Mouse (Mus musculus) CH12.LX (cell line): ENCODE measurements around the gene Grpel1. TPM values are rescaled to one million over a fixed set of nuclear protein-coding genes. Genes with fewer than 3 reads are reported as not detected.

Experiments
- DNase-seq: peaks from one replicate; pipeline ENCODE4 v3.0.0-alpha.2; 2013; ENCODE audit errors: extremely low read depth
- H3K27ac ChIP-seq: 2 replicates; pipeline ENCODE4 v1.5.1; 2012; ENCODE audit warnings: low read depth, mild to moderate bottlenecking, control low read depth, moderate library complexity; ENCODE audit not compliant: insufficient read depth
- H3K27me3 ChIP-seq: replicated peaks from 2 replicates; pipeline ENCODE3; 2012; ENCODE audit warnings: inconsistent platforms
- H3K36me3 ChIP-seq, 2 experiments: replicated peaks in 1 of 2; 2 replicates each; pipeline versions ENCODE3 to v1.6.1; 2012; ENCODE audit warnings: inconsistent platforms in 1 of 2, low read length in 1 of 2, mild to moderate bottlenecking in 1 of 2, mixed read lengths in 1 of 2, moderate library complexity in 1 of 2; ENCODE audit not compliant: control insufficient read depth in 1 of 2, insufficient read depth in 1 of 2
- H3K4me1 ChIP-seq, 2 experiments: 2 replicates each; pipeline ENCODE4 v1.6.1; 2012; ENCODE audit warnings: inconsistent platforms in 1 of 2, moderate library complexity in 1 of 2; ENCODE audit not compliant: insufficient read depth in 2 of 2, control insufficient read depth in 1 of 2
- H3K4me2 ChIP-seq: 2 replicates; pipeline ENCODE4 v1.6.1; 2012; ENCODE audit warnings: low read depth, mild to moderate bottlenecking, control low read depth; ENCODE audit not compliant: poor library complexity, insufficient read depth, severe bottlenecking
- H3K4me3 ChIP-seq, 3 experiments: fragments of 150-350 bp in 1 of 3; sonication (generic) in 1 of 3; replicated peaks in 1 of 3; 2 replicates each; pipeline versions ENCODE3 to v1.5.1; 2011 to 2012; ENCODE audit warnings: low read depth in 2 of 3, low read length in 2 of 3, mild to moderate bottlenecking in 2 of 3, moderate library complexity in 2 of 3, control low read depth in 1 of 3, improper control_type of control experiment in 1 of 3, inconsistent platforms in 1 of 3, mixed read lengths in 1 of 3; ENCODE audit not compliant: poor library complexity in 1 of 3
- H3K79me2 ChIP-seq: replicated peaks from 2 replicates; pipeline ENCODE4 v1.6.1; 2012; ENCODE audit warnings: mild to moderate bottlenecking, moderate library complexity; ENCODE audit not compliant: control insufficient read depth, poor library complexity, insufficient read depth, severe bottlenecking; ENCODE audit errors: extremely low read depth
- H3K9ac ChIP-seq: 2 replicates; pipeline ENCODE4 v1.6.1; 2012; ENCODE audit warnings: low read depth, mild to moderate bottlenecking, control low read depth, moderate library complexity; ENCODE audit not compliant: insufficient read depth
- H3K9me3 ChIP-seq: replicated peaks from 2 replicates; pipeline ENCODE3; 2012; ENCODE audit warnings: low read length, inconsistent platforms, mixed read lengths
- CHD1 ChIP-seq: IDR thresholded peaks from 2 replicates; pipeline ENCODE4 v1.6.1; 2012; ENCODE audit warnings: low read depth, low read length, improper control_type of control experiment, inconsistent platforms
- CHD2 ChIP-seq: IDR thresholded peaks from 2 replicates; pipeline ENCODE4 v1.6.1; 2011; ENCODE audit warnings: low read length, improper control_type of control experiment
- E2F4 ChIP-seq: IDR thresholded peaks from 2 replicates; pipeline ENCODE4 v1.6.1; 2011; ENCODE audit warnings: low read depth, low read length, improper control_type of control experiment; ENCODE audit not compliant: insufficient replicate concordance
- ELF1 ChIP-seq: IDR thresholded peaks from 2 replicates; pipeline ENCODE4 v1.6.1; 2014; ENCODE audit warnings: low read depth, mild to moderate bottlenecking, inconsistent platforms, low read length, improper control_type of control experiment
- EP300 ChIP-seq: IDR thresholded peaks from 2 replicates; pipeline ENCODE4 v1.6.1; 2011; ENCODE audit warnings: low read length, improper control_type of control experiment
- ETS1 ChIP-seq: conservative IDR thresholded peaks from 2 replicates; pipeline ENCODE4 v1.6.1; 2012; ENCODE audit warnings: low read depth, mild to moderate bottlenecking, inconsistent platforms, low read length, improper control_type of control experiment, moderate library complexity
- GABPA ChIP-seq: IDR thresholded peaks from 2 replicates; pipeline ENCODE4 v1.6.1; 2012; ENCODE audit warnings: low read depth, low read length, improper control_type of control experiment, inconsistent platforms; ENCODE audit not compliant: insufficient replicate concordance
- HCFC1 ChIP-seq: IDR thresholded peaks from 2 replicates; pipeline ENCODE4 v1.6.1; 2012; ENCODE audit warnings: low read depth, mild to moderate bottlenecking, inconsistent platforms, low read length, improper control_type of control experiment
- IRF4 ChIP-seq: IDR thresholded peaks from 2 replicates; pipeline ENCODE4 v1.6.1; 2014; ENCODE audit warnings: low read depth, mild to moderate bottlenecking, inconsistent platforms, low read length, improper control_type of control experiment
- JUND ChIP-seq: conservative IDR thresholded peaks from 2 replicates; pipeline ENCODE4 v1.6.1; 2011; ENCODE audit warnings: low read depth, low read length, improper control_type of control experiment
- KAT2A ChIP-seq: IDR thresholded peaks from 2 replicates; pipeline ENCODE4 v1.6.1; 2012; ENCODE audit warnings: low read length, improper control_type of control experiment, inconsistent platforms; ENCODE audit not compliant: insufficient replicate concordance
- MAFK ChIP-seq: IDR thresholded peaks from 2 replicates; pipeline ENCODE4 v1.6.1; 2011; ENCODE audit warnings: low read length, improper control_type of control experiment; ENCODE audit not compliant: insufficient replicate concordance
- MAX ChIP-seq: IDR thresholded peaks from 2 replicates; pipeline ENCODE4 v1.6.1; 2011; ENCODE audit warnings: low read length, improper control_type of control experiment
- MAZ ChIP-seq: IDR thresholded peaks from 2 replicates; pipeline ENCODE4 v1.6.1; 2012; ENCODE audit warnings: low read depth, mild to moderate bottlenecking, inconsistent platforms, low read length, improper control_type of control experiment, moderate library complexity
- MXI1 ChIP-seq: IDR thresholded peaks from 2 replicates; pipeline ENCODE4 v1.6.1; 2011; ENCODE audit warnings: mild to moderate bottlenecking, low read depth, low read length, improper control_type of control experiment
- NELFE ChIP-seq: IDR thresholded peaks from 2 replicates; pipeline ENCODE4 v1.6.1; 2011; ENCODE audit warnings: low read depth, low read length, improper control_type of control experiment
- NRF1 ChIP-seq: IDR thresholded peaks from 2 replicates; pipeline ENCODE4 v1.6.1; 2014; ENCODE audit warnings: low read depth, mild to moderate bottlenecking, inconsistent platforms, low read length, improper control_type of control experiment, moderate library complexity
- PAX5 ChIP-seq: IDR thresholded peaks from 2 replicates; pipeline ENCODE4 v1.6.1; 2012; ENCODE audit warnings: low read length, inconsistent platforms, mixed read lengths
- RAD21 ChIP-seq: IDR thresholded peaks from 2 replicates; pipeline ENCODE4 v1.6.1; 2011; ENCODE audit warnings: low read depth, mild to moderate bottlenecking, low read length, improper control_type of control experiment, moderate library complexity
- RCOR1 ChIP-seq: conservative IDR thresholded peaks from 2 replicates; pipeline ENCODE4 v1.6.1; 2012; ENCODE audit warnings: low read depth, mild to moderate bottlenecking, inconsistent platforms, low read length, improper control_type of control experiment
- SMC3 ChIP-seq: IDR thresholded peaks from 2 replicates; pipeline ENCODE4 v1.6.1; 2011; ENCODE audit warnings: low read depth, low read length, improper control_type of control experiment
- TBP ChIP-seq: conservative IDR thresholded peaks from 2 replicates; pipeline ENCODE4 v1.6.1; 2011; ENCODE audit warnings: low read depth, low read length, improper control_type of control experiment
- TCF12 ChIP-seq: IDR thresholded peaks from 2 replicates; pipeline ENCODE4 v1.6.1; 2014; ENCODE audit warnings: low read depth, mild to moderate bottlenecking, inconsistent platforms, low read length, improper control_type of control experiment
- USF2 ChIP-seq: conservative IDR thresholded peaks from 2 replicates; pipeline ENCODE4 v1.6.1; 2011; ENCODE audit warnings: low read depth, low read length, improper control_type of control experiment
- ZKSCAN1 ChIP-seq: IDR thresholded peaks from 2 replicates; pipeline ENCODE4 v1.6.1; 2012; ENCODE audit warnings: low read depth, inconsistent platforms, low read length, improper control_type of control experiment, borderline replicate concordance
- dilution Hi-C: fragments of 300-500 bp; cut with MboI; formaldehyde crosslinking; loops from 2 replicates; pipeline ENCODE4 v1.14.3; 2020; ENCODE audit warnings: low sequenced_read_pairs; ENCODE audit not compliant: extremely low pct_unique_long_range_greater_than_20kb, extremely low pct_ligation_motif_present
- in situ Hi-C: fragments of 300-500 bp; cut with MboI; formaldehyde crosslinking; loops from 3 replicates; pipeline ENCODE4 v1.14.3; 2019; ENCODE audit warnings: low sequenced_read_pairs, low pct_ligation_motif_present, low pct_unique_long_range_greater_than_20kb, mixed read lengths
- polyA plus RNA-seq: library from polyadenylated mRNA; unstranded; fragments of >175 nt; gene quantifications from 2 replicates; pipeline ENCODE4 v1.2.1, GENCODE M21; 2012; ENCODE audit warnings: low read depth; ENCODE audit not compliant: insufficient read length
- total RNA-seq, 2 experiments: library from RNA; depleted of rRNA; stranded (reverse); fragments of 300-350 nt in 1 of 2; fragments of >200 nt in 1 of 2; gene quantifications; 2 replicates each; pipeline ENCODE4 v1.2.3; 2012 to 2014

Gene Grpel1
- total and polyA plus RNA-seq, 3 experiments = 37.4 to 59.7 (median 41.2) TPM

GRCm38 (mm10) chr5:36460712-36461111 is 4.1 kb upstream of the Grpel1 start:
- dilution Hi-C loops = no loop called here
- H3K4me2 ChIP-seq = no peak overlapping the region
- no peak for DNase-seq
- H3K27ac ChIP-seq = no peak overlapping the region
- H3K9me3 ChIP-seq = no peaks in the 10 kb centered on the region
- H3K4me3 ChIP-seq = no peak overlapping the region
- TF ChIP-seq GABPA (no peak), ETS1 (no peak), EP300 (no peak), MAZ (no peak), TCF12 (no peak), TBP (no peak), CHD2 (no peak)
- H3K4me1 ChIP-seq = peaks cover 5 to 15% of the 10 kb centered on the region in 2 experiments; a peak in 3 of 4 replicates
- H3K27me3 ChIP-seq = peaks cover 15% of the 10 kb centered on the region
- peaks cover 7% of the 10 kb centered on the region for H3K79me2 ChIP-seq
- no peaks in the 10 kb centered on the region for H3K36me3 ChIP-seq
- in situ Hi-C loops = no loop called here
- no peak overlapping the region for H3K9ac ChIP-seq

- DNase-seq = no peak
- TF ChIP-seq RAD21 (no peak), RCOR1 (no peak), NELFE (no peak), HCFC1 (no peak), NRF1 (no peak), E2F4 (no peak), MAX (no peak), PAX5 (no peak), CHD1 (no peak), MAFK (no peak), MAZ (no peak), KAT2A (no peak), USF2 (no peak), JUND (no peak), MXI1 (no peak), IRF4 (no peak), ELF1 (no peak), ZKSCAN1 (no peak), SMC3 (no peak)
- in situ Hi-C loops = no loop called here
These were observed 3.6 kb upstream of the Grpel1 start for GRCm38 (mm10) chr5:36461231-36461630.

More at GRCm38 (mm10) chr5:36461231-36461630, 3.6 kb upstream of the Grpel1 start:
- H3K4me2 ChIP-seq = no peak overlapping the region
- H3K9ac ChIP-seq = no peak overlapping the region
- H3K36me3 ChIP-seq = no peaks in the 10 kb centered on the region
- dilution Hi-C loops = no loop called here
- H3K4me3 ChIP-seq = no peak overlapping the region
- H3K9me3 ChIP-seq = no peaks in the 10 kb centered on the region
- peaks cover 12% of the 10 kb centered on the region for H3K79me2 ChIP-seq
- H3K27ac ChIP-seq = no peak overlapping the region
- H3K27me3 ChIP-seq = peaks cover 10% of the 10 kb centered on the region
- H3K4me1 ChIP-seq = peaks cover 5 to 19% of the 10 kb centered on the region in 2 experiments; a peak in 3 of 4 replicates
